Comparison of ENCODE assay signal across 8 mouse cellular contexts in the genomic region with DNA sequence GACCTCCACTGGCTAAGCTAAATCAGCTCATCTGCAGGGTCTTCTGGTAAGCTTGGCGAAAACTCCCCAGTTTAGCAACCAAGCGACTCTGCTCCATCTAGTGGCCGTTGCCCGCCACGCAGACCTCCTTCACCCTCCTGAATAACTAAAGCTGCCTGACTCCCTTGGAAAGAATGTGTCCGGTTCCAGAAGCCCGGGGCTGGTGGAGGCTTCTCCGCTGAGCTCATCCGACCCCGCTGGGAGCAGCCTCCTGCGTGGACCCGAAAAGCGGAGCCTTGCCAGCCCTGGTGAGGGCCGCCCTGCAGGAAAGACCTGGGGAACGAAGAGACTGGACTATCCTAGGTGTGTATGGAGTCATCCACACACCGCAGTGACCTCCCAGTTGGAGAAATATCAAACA.
DNase-seq lines count a peak whose midpoint lies in the region; ATAC-seq and TF ChIP-seq lines count a peak whose summit lies in the region.

No protein-coding gene starts in this region.

- no peaks in the 10 kb centered on the region for H3K27me3 ChIP-seq in hindbrain, postnatal 0 days (ENCODE audit: insufficient read depth, low read length)

- peak overlapping the region; percentile 68 for H3K4me3 ChIP-seq in gastrocnemius, adult 2 months
- peak overlapping the region; percentile 29 for H3K4me3 ChIP-seq in hindbrain, postnatal 0 days (ENCODE audit: low read length)

- WGBS in hindbrain, postnatal 0 days: 3% methylated on average over 16 of the region's 16 CpGs

- intact Hi-C loops in gastrocnemius, adult 2 months (cut with DNase I): loop anchor here (1.0 to 5.0 kb wide), 5 partner anchors 82 to 254 kb away; partner anchors contain the start of gene Cgrrf1

- peak overlapping the region; percentile 31; the same call in 1 of the 2 replicates for H3K9ac ChIP-seq in hindbrain, postnatal 0 days (replicated peaks; ENCODE audit: low read length)

- no peaks in the 10 kb centered on the region for H3K9me3 ChIP-seq in hindbrain, postnatal 0 days (ENCODE audit: low read length)

- H3K4me2 ChIP-seq in hindbrain, postnatal 0 days (ENCODE audit: low read depth, low read length): peak overlapping the region; percentile 70

- H3K36me3 ChIP-seq in hindbrain, postnatal 0 days (ENCODE audit: insufficient read depth, low read length): no peaks in the 10 kb centered on the region; the same call in 1 of the 2 replicates

- H3K27ac ChIP-seq in gastrocnemius, adult 2 months: peak overlapping the region; percentile 90
- H3K27ac ChIP-seq in hindbrain, postnatal 0 days: no peak overlapping the region

- peak; percentile 77 for DNase-seq in WW6 (ENCODE audit: low read depth, low spot score)
- peak; percentile 66 to 71 for DNase-seq in cerebellum, postnatal 36 days
- peak; percentile 86 for DNase-seq in gastrocnemius, adult 2 months
- peak; percentile 94 for DNase-seq in hindbrain, postnatal 0 days (ENCODE audit: low spot score)
- DNase-seq in left cerebral cortex, adult 8-10 months (ENCODE audit: low spot score in 2 of 2): peak; percentile 23 to 38
- DNase-seq in right cerebral cortex, postnatal 14 days: peak; percentile 62
- DNase-seq in urinary bladder, postnatal 4 days (ENCODE audit: low spot score in 2 of 2): peak; percentile 72 to 76

- ATAC-seq in hindbrain, postnatal 0 days: peak; percentile 81
- peak; percentile 66 for ATAC-seq in megakaryocyte progenitor cell, adult 5-6 weeks (replicated peaks; ENCODE audit: poor library complexity)

- peaks cover 5% of the 10 kb centered on the region; the same call in 1 of the 2 replicates for H3K4me1 ChIP-seq in hindbrain, postnatal 0 days (ENCODE audit: insufficient read depth, low read length)

- peak; percentile 85 for TF ChIP-seq CTCF in gastrocnemius, adult 2 months (IDR thresholded peaks at IDR 0.05)
- TF ChIP-seq CTCF in hindbrain, postnatal 0 days (IDR thresholded peaks at IDR 0.05; ENCODE audit: low read depth): peak; percentile 89

Comparison
In these comparisons a context has a peak if more than half of its experiments do, and no peak if none do; other contexts are left out.
1. DNase-seq: peak in every context shown above with its lines; median percentile 94 in hindbrain, postnatal 0 days; 86 in gastrocnemius, adult 2 months; 77 in WW6; 74 in urinary bladder, postnatal 4 days; 68 in cerebellum, postnatal 36 days; 62 in right cerebral cortex, postnatal 14 days; 30 in left cerebral cortex, adult 8-10 months.